Mouse (Mus musculus): ENCODE results near the gene Dnah6. TPM values are rescaled to one million over a fixed set of nuclear protein-coding genes. Genes with fewer than 3 reads are reported as not detected.
A peak's percentile ranks its signal among the peaks of the same experiment; 100 is the strongest.

Gene Dnah6
- total RNA-seq, 2 experiments from 2014 or later: 0.05 to 0.11 TPM

GRCm38 (mm10) chr6:73228408-73228807, 7.0 kb upstream of the Dnah6 start:
- DNase-seq: no peak

- no peak for DNase-seq
These were observed 6.1 kb upstream of the Dnah6 start for GRCm38 (mm10) chr6:73227376-73228158.

GRCm38 (mm10) chr6:73222841-73223526, 1.5 kb upstream of the Dnah6 start:
- DNase-seq: peak; percentile 89

GRCm38 (mm10) chr6:73221958-73222735, 696 bp upstream of the Dnah6 start:
- DNase-seq: peak; percentile 14

- DNase-seq: no peak
These were observed 9.8 kb downstream of the Dnah6 start for GRCm38 (mm10) chr6:73211602-73212001.

DNA sequence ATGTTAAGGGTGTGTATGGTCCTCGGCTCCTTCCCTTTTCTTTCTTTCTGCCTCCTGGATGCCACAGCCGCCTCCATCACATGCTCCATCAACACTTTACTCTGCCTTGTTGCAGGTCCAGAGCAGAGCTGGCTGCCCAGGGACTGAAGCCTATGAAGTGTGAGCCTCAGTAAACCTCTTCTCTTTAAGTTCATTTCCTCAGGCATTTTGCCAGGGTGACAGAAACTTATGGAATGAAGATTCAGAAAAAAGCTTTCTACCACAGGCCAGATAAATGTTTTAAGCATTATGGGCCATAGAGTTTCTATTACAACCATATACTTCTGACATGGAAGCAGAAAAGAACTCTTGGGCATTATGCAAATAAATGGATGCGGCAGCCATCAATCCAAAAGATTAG, 10.4 kb downstream of the Dnah6 start:
- no peak for DNase-seq

GRCm38 (mm10) chr6:73210445-73210972, 10.9 kb downstream of the Dnah6 start:
- no peak for DNase-seq

DNA sequence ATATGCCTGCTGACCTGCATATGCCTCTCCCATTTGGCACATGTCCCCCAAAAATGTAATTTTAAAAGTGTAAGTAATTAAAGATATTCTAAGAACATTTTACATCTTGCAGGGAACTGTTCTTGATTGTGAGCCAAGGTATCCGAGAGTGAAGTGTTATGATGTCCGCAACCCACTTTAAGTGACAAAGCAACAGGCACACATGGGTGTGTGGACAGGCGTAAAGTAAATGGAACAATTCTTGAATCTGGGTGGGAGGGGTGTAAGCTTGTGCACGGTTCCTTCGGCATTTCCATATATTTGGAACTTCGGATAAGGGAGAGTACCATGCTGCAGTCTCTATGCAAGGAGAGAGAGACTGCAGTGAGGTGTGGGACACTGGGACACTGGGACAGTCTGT, 11.9 kb downstream of the Dnah6 start:
- DNase-seq: no peak

- no peak for DNase-seq
These were observed 16.5 kb downstream of the Dnah6 start for GRCm38 (mm10) chr6:73204937-73205336.

DNA sequence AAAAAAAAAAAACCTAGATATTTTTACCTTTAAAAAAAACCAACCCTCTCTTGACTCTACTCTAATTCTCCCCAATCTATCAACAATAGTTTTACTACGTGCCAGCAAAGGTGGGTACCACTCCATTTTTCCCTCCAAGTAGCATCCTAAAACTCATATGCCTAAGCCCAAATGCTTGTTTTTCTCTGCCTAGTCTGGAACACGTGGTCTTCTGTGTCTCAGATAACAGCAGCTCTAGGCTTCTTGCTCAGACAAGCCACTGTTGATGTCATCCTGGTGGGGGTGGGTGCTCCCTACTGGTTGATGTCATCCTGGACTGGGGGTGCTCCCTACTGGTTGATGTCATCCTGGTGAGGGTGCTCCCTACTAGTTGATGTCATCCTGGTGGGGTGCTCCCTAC, 17.7 kb downstream of the Dnah6 start:
- DNase-seq: no peak

- no peak for DNase-seq
These were observed 26.2 kb downstream of the Dnah6 start for GRCm38 (mm10) chr6:73195291-73195690.

- DNase-seq: no peak
These were observed 30.7 kb downstream of the Dnah6 start for GRCm38 (mm10) chr6:73190756-73191155.

GRCm38 (mm10) chr6:73184276-73184675, 37.2 kb downstream of the Dnah6 start:
- DNase-seq: no peak

DNA sequence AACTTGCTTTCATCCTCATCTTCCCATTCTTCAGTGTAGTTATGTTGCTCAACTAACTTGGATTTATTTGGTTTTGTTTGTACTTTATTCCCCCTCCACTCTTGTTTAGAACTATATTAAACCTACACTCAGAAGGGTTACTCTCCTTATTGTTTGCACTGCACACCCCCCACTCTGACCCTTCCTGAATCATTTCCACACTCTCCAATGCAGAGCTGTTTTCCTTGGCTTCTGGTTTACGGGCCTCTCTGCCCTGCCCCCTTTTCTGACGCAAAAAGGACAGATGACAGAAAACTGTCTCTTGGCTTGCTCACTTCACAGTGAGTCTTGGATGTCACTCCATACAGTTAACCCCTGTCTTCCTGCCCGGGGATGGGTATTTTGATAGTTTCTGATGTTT, 38.5 kb downstream of the Dnah6 start:
- DNase-seq: no peak

GRCm38 (mm10) chr6:73182410-73182809, 39.0 kb downstream of the Dnah6 start:
- DNase-seq: no peak

- DNase-seq: no peak
These were observed 39.4 kb downstream of the Dnah6 start for GRCm38 (mm10) chr6:73182006-73182405.

DNA sequence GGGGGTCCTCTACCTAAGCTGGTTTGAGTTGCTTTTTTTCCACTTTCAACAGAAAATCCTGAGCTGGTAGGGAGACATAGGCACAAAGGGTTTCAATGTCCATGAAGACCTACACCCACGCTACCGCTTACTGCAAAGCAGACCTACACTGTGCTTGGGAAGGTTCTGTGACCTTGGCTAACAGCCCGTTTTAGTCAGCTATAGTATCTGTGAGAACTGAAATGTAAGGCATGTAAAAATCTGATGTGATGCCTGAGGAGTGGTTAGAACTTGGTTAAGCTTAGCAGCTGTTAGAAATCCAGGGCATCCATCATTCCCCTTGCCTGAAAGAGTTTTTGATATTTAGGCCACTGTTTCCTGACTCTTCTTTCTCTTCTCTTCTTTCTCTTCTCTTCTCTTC, 46.3 kb downstream of the Dnah6 start:
- DNase-seq: no peak

GRCm38 (mm10) chr6:73167230-73167629, 54.2 kb downstream of the Dnah6 start:
- DNase-seq: no peak

DNA sequence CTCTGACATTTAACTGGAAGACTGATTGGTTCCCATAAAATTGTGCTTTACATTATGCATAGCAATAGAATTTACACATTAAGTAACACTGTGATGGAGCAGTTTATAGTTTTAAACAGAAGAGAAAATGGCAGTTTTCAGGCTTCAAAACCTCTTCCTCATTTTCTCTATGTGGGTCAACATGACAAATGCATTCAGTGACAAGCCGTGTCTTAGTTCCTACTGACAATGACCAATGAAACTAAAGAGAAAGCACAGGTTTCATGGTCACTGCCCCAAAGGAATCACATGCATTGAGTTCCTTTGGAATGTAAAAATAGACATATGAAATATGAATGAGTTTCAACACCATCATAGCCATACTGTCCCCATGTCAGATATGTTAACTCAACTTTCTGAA, 58.5 kb downstream of the Dnah6 start:
- no peak for DNase-seq

- DNase-seq: no peak
These were observed 60.1 kb downstream of the Dnah6 start for GRCm38 (mm10) chr6:73161338-73161737.

DNA sequence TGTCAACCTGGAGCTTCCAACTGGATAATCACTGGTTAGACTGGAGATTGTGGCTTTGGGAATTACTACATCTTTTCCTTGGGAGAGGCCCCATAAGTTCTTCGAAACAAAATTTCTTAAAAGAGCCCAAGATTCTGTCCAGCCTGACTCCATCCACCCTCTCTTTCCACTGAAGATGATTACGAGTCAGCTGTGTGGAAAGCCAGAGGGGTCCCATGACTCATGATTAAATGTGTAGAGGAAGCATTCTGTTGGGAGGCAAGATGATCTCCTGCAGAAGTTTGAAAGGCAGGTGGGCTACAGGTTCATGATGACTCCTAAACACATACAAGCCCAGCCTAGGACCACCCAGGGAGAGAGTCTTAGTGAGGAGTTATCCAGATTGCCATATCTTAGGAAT, 66.0 kb downstream of the Dnah6 start:
- DNase-seq: no peak

GRCm38 (mm10) chr6:73153675-73154074, 67.8 kb downstream of the Dnah6 start:
- peak; percentile 90 for DNase-seq

DNA sequence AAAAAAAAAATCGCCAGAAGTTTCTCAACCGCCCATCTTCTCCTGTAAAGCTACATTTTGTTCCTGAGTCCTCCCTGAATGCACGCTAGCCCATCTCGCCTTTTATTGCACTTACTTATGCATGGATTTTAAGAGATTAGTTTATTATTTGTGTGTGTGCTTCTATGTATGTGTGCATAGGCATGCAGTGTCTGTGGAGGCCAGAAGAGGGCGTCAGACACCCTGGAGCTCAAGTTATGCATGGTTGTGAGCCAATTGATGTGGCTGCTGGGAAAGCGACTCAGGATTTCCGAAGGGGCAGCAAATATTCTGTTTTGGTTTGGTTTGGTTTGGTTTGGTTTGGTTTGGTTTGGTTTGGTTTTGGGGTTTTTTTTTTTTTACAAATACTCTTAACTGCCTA, 78.0 kb downstream of the Dnah6 start:
- DNase-seq: no peak

Measured in gastrocnemius, postnatal 10 days (tissue).